Mouse (Mus musculus) G1E (cell line): ENCODE measurements around the gene Cdc37. TPM values are rescaled to one million over a fixed set of nuclear protein-coding genes. Genes with fewer than 3 reads are reported as not detected.

Experiments
- ATAC-seq: 2 replicates; pipeline ENCODE4 v1.8.0; 2016; ENCODE audit warnings: mild to moderate bottlenecking; ENCODE audit not compliant: insufficient number of reproducible peaks, poor library complexity, low FRiP score, severe bottlenecking; ENCODE audit errors: extremely low read depth
- DNase-seq: peaks from one replicate; pipeline ENCODE4 v3.0.0; 2012; ENCODE audit warnings: low spot score
- H3K27me3 ChIP-seq: 2 replicates; pipeline ENCODE4 v1.6.1; 2012; ENCODE audit warnings: mild to moderate bottlenecking, low read length, inconsistent platforms; ENCODE audit not compliant: insufficient read depth
- H3K36me3 ChIP-seq: replicated peaks from 2 replicates; pipeline ENCODE3; 2012; ENCODE audit warnings: mild to moderate bottlenecking, inconsistent platforms
- H3K4me1 ChIP-seq: 2 replicates; pipeline ENCODE4 v1.6.1; 2012; ENCODE audit warnings: low read depth, low read length, inconsistent platforms, mixed read lengths; ENCODE audit not compliant: insufficient read depth
- H3K4me3 ChIP-seq: 2 replicates; pipeline ENCODE4 v1.5.1; 2012; ENCODE audit warnings: low read depth, mild to moderate bottlenecking, inconsistent platforms, low read length, moderate library complexity, mixed read lengths
- H3K9me3 ChIP-seq: replicated peaks from 2 replicates; pipeline ENCODE4 v1.6.1; 2012; ENCODE audit warnings: inconsistent platforms
- CTCF ChIP-seq: IDR thresholded peaks from 2 replicates; pipeline ENCODE4 v1.5.1; 2012; ENCODE audit warnings: low read depth, low read length, inconsistent platforms, mixed read lengths
- GATA1 ChIP-seq: IDR thresholded peaks from 2 replicates; pipeline ENCODE4 v1.6.1; 2012; ENCODE audit warnings: borderline replicate concordance, low read length, inconsistent platforms, mixed read lengths
- GATA2 ChIP-seq: IDR thresholded peaks from 2 replicates; pipeline ENCODE4 v1.6.1; 2012; ENCODE audit warnings: low read depth, low read length, inconsistent platforms, borderline replicate concordance
- POLR2AphosphoS5 ChIP-seq: IDR thresholded peaks from 2 replicates; pipeline ENCODE4 v1.6.1; 2012; ENCODE audit warnings: low read depth, low read length, inconsistent platforms; ENCODE audit not compliant: insufficient replicate concordance
- TAL1 ChIP-seq: conservative IDR thresholded peaks from 2 replicates; pipeline ENCODE4 v1.6.1; 2012; ENCODE audit warnings: low read depth, low read length, inconsistent platforms, mixed read lengths
- polyA plus RNA-seq: library from polyadenylated mRNA; stranded (reverse); fragments of >175 nt; gene quantifications from 2 replicates; pipeline ENCODE4 v1.2.3, GENCODE M21; 2012
- total RNA-seq, 2 experiments: library from RNA; stranded (forward) in 1 of 2; stranded (reverse) in 1 of 2; fragments of 200-1000 nt in 1 of 2; fragments of >200 nt in 1 of 2; fragmentation: Nextera tagmentation in 1 of 2; gene quantifications; 2 replicates each; pipeline ENCODE4 v1.2.3; 2014 to 2017

Cdc37 gene
- total and polyA plus RNA-seq, 3 experiments = 80.4 to 213 (median 193) TPM

DNA sequence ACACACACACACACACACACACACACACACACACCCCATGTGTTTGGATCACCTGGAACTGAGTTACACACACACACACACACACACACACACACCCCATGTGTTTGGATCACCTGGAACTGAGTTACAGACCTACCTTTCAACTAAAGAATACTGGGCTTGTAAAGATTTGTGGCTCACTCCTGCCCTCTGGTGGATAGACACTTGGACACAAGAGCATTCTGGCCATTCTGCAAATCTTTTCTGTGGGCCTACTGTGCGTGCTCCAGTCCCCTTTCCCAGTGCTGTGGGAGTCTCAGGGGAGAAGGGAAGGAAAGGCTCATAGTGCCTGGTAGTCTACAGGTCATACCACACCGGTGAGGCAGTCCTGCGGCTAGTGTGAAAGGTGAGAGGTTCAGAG lies 12.6 kb downstream of the Cdc37 start:
- ATAC-seq = 0 out of 2 replicates have a peak, but pooled peaks have one; percentile 15

DNA sequence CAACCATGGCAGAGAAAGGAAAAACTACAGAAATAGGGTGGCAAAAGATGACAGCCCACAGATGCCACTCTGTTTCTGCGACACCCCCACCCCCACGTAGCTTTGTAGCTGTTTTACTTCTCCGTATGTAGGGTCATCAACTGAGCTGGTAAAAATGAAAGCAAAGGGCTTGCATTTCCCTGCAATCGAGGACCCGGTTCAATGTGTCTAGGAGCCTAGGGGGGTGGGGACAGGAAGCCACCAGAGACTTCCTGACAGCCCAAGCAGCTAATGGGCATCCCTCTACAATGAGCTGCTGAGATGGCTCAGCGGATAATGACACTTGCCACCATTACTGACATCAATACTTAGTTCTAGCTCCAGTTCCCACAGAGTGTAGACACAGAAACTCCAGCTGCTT lies 13.4 kb downstream of the Cdc37 start:
- ATAC-seq (no peak), DNase-seq (no peak)
- H3K9me3 ChIP-seq = no peaks in the 10 kb centered on the region
- peaks cover 70% of the 10 kb centered on the region for H3K36me3 ChIP-seq
- TF ChIP-seq TAL1 = no peak
- no peak for TF ChIP-seq CTCF
- TF ChIP-seq GATA1 = no peak
- TF ChIP-seq GATA2 = no peak
- TF ChIP-seq POLR2AphosphoS5 = no peak
- no peaks in the 10 kb centered on the region for H3K27me3 ChIP-seq
- no peak overlapping the region for H3K4me3 ChIP-seq
- peaks cover 26% of the 10 kb centered on the region for H3K4me1 ChIP-seq

More for the DNA sequence above, 12.6 kb downstream of the Cdc37 start:
- no peak overlapping the region for H3K4me3 ChIP-seq
- no peaks in the 10 kb centered on the region for H3K27me3 ChIP-seq
- H3K4me1 ChIP-seq = peaks cover 21% of the 10 kb centered on the region; the same call in 1 of the 2 replicates
- peaks cover 78% of the 10 kb centered on the region for H3K36me3 ChIP-seq
- peak; percentile 49 for DNase-seq
- H3K9me3 ChIP-seq = no peaks in the 10 kb centered on the region
- TF ChIP-seq GATA1 = no peak
- TF ChIP-seq CTCF = peak; percentile 40; the same call in 1 of the 2 replicates
- TF ChIP-seq GATA2 = no peak

DNA sequence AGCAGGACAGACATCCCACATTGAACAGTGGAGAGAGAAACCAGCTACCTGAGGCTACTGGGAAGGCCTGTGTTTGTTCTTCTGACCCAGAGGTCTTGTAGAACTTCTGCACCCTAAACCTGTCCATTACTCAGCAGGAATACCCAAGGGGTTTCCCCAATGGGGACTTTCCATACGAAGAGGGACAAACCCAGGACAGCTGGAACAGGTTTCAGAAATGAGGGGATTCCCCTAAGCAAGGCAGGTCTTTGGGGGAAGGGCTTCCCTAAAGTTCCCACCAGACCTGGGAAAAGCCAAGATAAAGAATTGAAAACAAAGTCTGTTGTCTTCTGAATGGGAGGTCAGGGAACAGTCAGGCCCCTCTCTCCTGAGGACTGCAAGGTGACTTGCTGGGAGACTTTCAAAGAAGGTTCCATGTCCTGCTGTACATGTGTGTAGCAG lies 13.8 kb downstream of the Cdc37 start:
- DNase-seq (no peak), ATAC-seq (no peak)
- Histone ChIP-seq H3K4me3 (no peak overlapping the region), H3K27me3 (no peaks in the 10 kb centered on the region), H3K9me3 (no peaks in the 10 kb centered on the region), H3K36me3 (peaks cover 65% of the 10 kb centered on the region), H3K4me1 (peaks cover 29% of the 10 kb centered on the region)
- TF ChIP-seq CTCF = no peak
- no peak for TF ChIP-seq TAL1
- TF ChIP-seq POLR2AphosphoS5 = no peak
- TF ChIP-seq GATA1 = no peak
- TF ChIP-seq GATA2 = no peak

DNA sequence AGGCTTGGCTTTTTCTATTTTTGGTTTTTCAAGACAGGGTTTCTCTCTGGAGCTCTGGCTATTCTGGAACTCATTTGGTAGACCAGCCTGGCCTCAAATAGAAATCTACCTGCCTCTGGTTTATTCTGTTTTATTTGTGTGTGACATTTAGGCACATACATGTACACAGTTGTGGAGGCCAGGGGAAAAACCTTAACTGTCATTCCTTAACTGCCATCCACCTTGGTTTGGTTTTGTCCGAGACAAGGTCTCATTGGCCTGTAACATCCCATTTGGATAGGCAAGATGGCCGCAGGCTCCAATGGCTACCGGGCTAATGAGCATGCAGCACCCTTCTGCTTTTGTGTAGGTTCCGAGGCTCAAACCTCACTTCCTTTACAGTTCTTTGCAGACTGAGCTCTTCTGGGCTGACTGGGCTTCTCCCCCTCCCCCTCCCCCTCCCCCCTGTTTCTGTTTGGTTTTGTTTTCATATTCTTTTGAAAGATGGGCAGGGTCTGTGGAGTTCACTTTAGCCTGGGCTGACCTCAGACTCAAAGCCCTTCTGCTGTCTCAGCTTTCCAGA lies 14.4 kb downstream of the Cdc37 start:
- ATAC-seq (no peak), DNase-seq (no peak)
- Histone ChIP-seq H3K36me3 (peaks cover 60% of the 10 kb centered on the region), H3K9me3 (no peaks in the 10 kb centered on the region), H3K4me1 (peaks cover 34% of the 10 kb centered on the region), H3K4me3 (no peak overlapping the region), H3K27me3 (no peaks in the 10 kb centered on the region)
- TF ChIP-seq POLR2AphosphoS5 (no peak), GATA1 (no peak), TAL1 (no peak), GATA2 (no peak), CTCF (no peak)

DNA sequence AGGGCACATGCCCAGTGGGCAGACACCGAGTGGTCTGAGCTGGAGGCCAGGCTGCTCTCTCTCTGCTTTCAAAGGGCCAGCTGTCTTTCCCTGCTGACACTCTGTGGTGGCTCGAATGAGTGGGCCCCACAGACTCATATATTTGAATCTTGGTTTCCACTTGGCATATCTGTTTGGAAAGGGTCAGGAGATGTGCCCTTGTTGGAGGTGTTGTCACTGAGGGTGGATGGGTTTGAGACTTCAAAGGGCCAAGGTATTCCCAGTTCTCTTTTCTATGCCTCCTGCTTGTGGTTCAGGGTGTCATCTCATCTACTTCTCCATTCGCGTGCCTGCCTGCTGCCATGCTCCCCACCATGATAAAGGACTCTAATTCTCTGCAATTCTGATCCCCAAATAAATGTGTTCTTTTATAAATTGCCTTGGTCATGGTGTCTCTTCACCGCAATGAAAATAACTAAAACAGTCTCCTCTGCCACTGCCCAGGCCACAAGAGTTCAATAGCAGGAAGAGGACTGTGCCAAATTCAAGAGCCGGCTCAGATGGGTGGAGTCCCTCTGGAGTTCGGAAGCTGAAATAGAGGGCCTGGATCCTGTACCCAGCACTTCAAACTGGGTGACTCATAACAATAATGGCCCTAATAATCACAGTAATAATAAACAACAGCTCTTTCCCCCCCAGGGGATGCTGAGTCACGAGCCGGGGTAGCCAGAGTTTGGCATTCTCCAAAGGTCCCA lies 15.0 kb downstream of the Cdc37 start:
- DNase-seq (no peak), ATAC-seq (no peak)
- no peaks in the 10 kb centered on the region for H3K9me3 ChIP-seq
- no peak overlapping the region for H3K4me3 ChIP-seq
- H3K36me3 ChIP-seq = peaks cover 57% of the 10 kb centered on the region
- TF ChIP-seq TAL1 (no peak), GATA2 (no peak), POLR2AphosphoS5 (no peak), GATA1 (no peak), CTCF (no peak)
- H3K27me3 ChIP-seq = no peaks in the 10 kb centered on the region
- H3K4me1 ChIP-seq = peaks cover 40% of the 10 kb centered on the region

DNA sequence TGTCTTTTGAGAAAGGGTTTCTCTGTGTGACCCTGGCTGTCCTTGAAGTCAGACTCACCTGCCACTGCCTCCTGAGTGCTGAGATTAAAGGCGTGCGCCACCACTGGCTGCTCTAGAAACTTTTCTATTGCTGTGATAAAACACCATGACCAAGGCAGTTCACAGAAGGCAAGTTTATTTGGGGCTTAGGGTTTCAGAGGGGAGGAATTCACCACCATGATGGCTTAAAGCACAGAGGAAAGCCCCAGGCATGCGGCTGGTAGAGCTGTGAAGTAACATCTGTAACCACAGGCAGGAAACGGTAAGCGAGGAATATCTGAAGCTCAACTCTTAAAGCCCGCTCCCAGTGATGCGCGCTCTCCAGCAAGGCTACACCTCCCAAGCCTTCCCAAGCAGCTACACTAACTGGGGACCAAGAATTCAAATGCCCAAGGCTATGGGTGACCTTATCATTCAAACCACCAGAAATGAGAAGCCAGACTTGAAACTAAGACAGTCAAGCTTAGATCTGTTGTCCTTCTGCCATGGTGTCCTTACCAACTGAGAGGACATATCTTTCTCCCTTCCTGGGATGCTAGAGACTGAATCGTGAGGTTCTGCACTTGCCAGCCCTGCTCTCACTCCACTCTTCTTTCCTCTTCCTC lies 16.6 kb downstream of the Cdc37 start:
- Histone ChIP-seq H3K4me1 (peaks cover 48% of the 10 kb centered on the region), H3K4me3 (no peak overlapping the region), H3K27me3 (no peaks in the 10 kb centered on the region), H3K36me3 (peaks cover 54% of the 10 kb centered on the region), H3K9me3 (no peaks in the 10 kb centered on the region)
- no peak for TF ChIP-seq GATA2
- no peak for TF ChIP-seq TAL1
- no peak for ATAC-seq
- DNase-seq = no peak
